Mouse (Mus musculus) limb, embryonic 12.5 days (tissue): ENCODE data around the gene Exosc7. TPM values are rescaled to one million over a fixed set of nuclear protein-coding genes. Genes with fewer than 3 reads are reported as not detected.

Experiments
- ATAC-seq: fragments of 200-750 bp; cut with Nextera tagmentation; 2 replicates; pipeline ENCODE4 v1.8.0; 2017; ENCODE audit warnings: low read depth, moderate TSS enrichment; ENCODE audit not compliant: insufficient number of reproducible peaks, insufficient read depth, low FRiP score, low TSS enrichment
- H3K27ac ChIP-seq: fragments of 300-500 bp; sonication (generic); 2 replicates; pipeline ENCODE4 v1.5.1; 2016; ENCODE audit warnings: mild to moderate bottlenecking, moderate library complexity
- H3K27me3 ChIP-seq: fragments of 300-500 bp; sonication (generic); 2 replicates; pipeline ENCODE4 v1.6.1; 2016; ENCODE audit warnings: mild to moderate bottlenecking, moderate library complexity
- H3K36me3 ChIP-seq: fragments of 300-500 bp; sonication (generic); 2 replicates; pipeline ENCODE4 v1.6.1; 2016; ENCODE audit warnings: mild to moderate bottlenecking, moderate library complexity
- H3K4me1 ChIP-seq: fragments of 300-500 bp; sonication (generic); replicated peaks from 2 replicates; pipeline ENCODE4 v1.6.1; 2016
- H3K4me2 ChIP-seq: fragments of 300-500 bp; sonication (generic); 2 replicates; pipeline ENCODE4 v1.6.1; 2016; ENCODE audit warnings: mild to moderate bottlenecking, moderate library complexity
- H3K4me3 ChIP-seq: fragments of 300-500 bp; sonication (generic); replicated peaks from 2 replicates; pipeline ENCODE4 v1.5.1; 2016; ENCODE audit warnings: mild to moderate bottlenecking
- H3K9ac ChIP-seq: fragments of 300-500 bp; sonication (generic); replicated peaks from 2 replicates; pipeline ENCODE4 v1.6.1; 2016; ENCODE audit warnings: mild to moderate bottlenecking, moderate library complexity
- H3K9me3 ChIP-seq: fragments of 300-500 bp; sonication (generic); 2 replicates; pipeline ENCODE4 v1.6.1; 2016; ENCODE audit warnings: mild to moderate bottlenecking, moderate library complexity
- WGBS: fragments of 180-500 bp; shearing (Covaris S2); methylation state at CpG from one replicate; pipeline ENCODE4 v1.1.7; 2016; 5-methylcytosine and 5-hydroxymethylcytosine counted together
- polyA plus RNA-seq: library from polyadenylated mRNA; unstranded; fragments of >200 nt; fragmentation: Nextera tagmentation; extraction: Ambion mirVana; gene quantifications from 2 replicates; pipeline ENCODE4 v1.2.1, GENCODE M21; 2016

The Exosc7 gene
- polyA plus RNA-seq, 1 experiment from 2014 or later, result 85.7 TPM

GRCm38 (mm10) chr9:123109188-123109587, 3.8 kb upstream of the Exosc7 start:
- H3K4me2 ChIP-seq, result no peak overlapping the region

GRCm38 (mm10) chr9:123111751-123112221, 1.2 kb upstream of the Exosc7 start:
- H3K9me3 ChIP-seq, result no peaks in the 10 kb centered on the region
- H3K27me3 ChIP-seq, result no peaks in the 10 kb centered on the region
- H3K4me2 ChIP-seq, result peak overlapping the region; percentile 81
- H3K4me3 ChIP-seq, result peak overlapping the region; percentile 91
- peak overlapping the region; percentile 94 for H3K9ac ChIP-seq
- no peak for ATAC-seq
- H3K4me1 ChIP-seq, result peaks cover 20% of the 10 kb centered on the region
- peaks cover 22% of the 10 kb centered on the region for H3K36me3 ChIP-seq
- H3K27ac ChIP-seq, result no peak overlapping the region
- WGBS, result 61% methylated on average over 8 of the region's 8 CpGs

More at GRCm38 (mm10) chr9:123109188-123109587, 3.8 kb upstream of the Exosc7 start:
- no peak for ATAC-seq
- peaks cover 20% of the 10 kb centered on the region for H3K4me1 ChIP-seq
- peaks cover 23% of the 10 kb centered on the region for H3K36me3 ChIP-seq
- no peak overlapping the region for H3K9ac ChIP-seq
- 88% methylated on average over 7 of the region's 7 CpGs for WGBS
- H3K27me3 ChIP-seq, result no peaks in the 10 kb centered on the region
- H3K27ac ChIP-seq, result no peak overlapping the region
- no peak overlapping the region for H3K4me3 ChIP-seq
- H3K9me3 ChIP-seq, result no peaks in the 10 kb centered on the region

GRCm38 (mm10) chr9:123113931-123114330, 916 bp downstream of the Exosc7 start:
- H3K27me3 ChIP-seq, result no peaks in the 10 kb centered on the region
- 77% methylated on average over 6 of the region's 6 CpGs for WGBS
- H3K36me3 ChIP-seq, result peaks cover 31% of the 10 kb centered on the region
- H3K4me2 ChIP-seq, result peak overlapping the region; percentile 81
- ATAC-seq, result no peak
- peak overlapping the region; percentile 94; the same call in 1 of the 2 replicates for H3K9ac ChIP-seq
- H3K4me3 ChIP-seq, result peak overlapping the region; percentile 91
- peaks cover 20% of the 10 kb centered on the region for H3K4me1 ChIP-seq
- no peak overlapping the region for H3K27ac ChIP-seq
- H3K9me3 ChIP-seq, result no peaks in the 10 kb centered on the region

GRCm38 (mm10) chr9:123115566-123115965, 2.6 kb downstream of the Exosc7 start:
- no peak for ATAC-seq
- peaks cover 14% of the 10 kb centered on the region for H3K4me1 ChIP-seq
- H3K27me3 ChIP-seq, result no peaks in the 10 kb centered on the region
- no peak overlapping the region for H3K4me3 ChIP-seq
- no peak overlapping the region for H3K9ac ChIP-seq
- H3K27ac ChIP-seq, result no peak overlapping the region
- WGBS, result 81% methylated on average over 1 of the region's 1 CpGs
- no peak overlapping the region for H3K4me2 ChIP-seq
- peaks cover 47% of the 10 kb centered on the region for H3K36me3 ChIP-seq
- no peaks in the 10 kb centered on the region for H3K9me3 ChIP-seq

GRCm38 (mm10) chr9:123123017-123123416, 10.0 kb downstream of the Exosc7 start:
- no peak overlapping the region for H3K9ac ChIP-seq
- H3K36me3 ChIP-seq, result peaks cover 88% of the 10 kb centered on the region
- no peaks in the 10 kb centered on the region for H3K9me3 ChIP-seq
- ATAC-seq, result no peak
- no peak overlapping the region for H3K27ac ChIP-seq
- no peaks in the 10 kb centered on the region for H3K27me3 ChIP-seq
- H3K4me3 ChIP-seq, result no peak overlapping the region
- H3K4me2 ChIP-seq, result no peak overlapping the region
- no peaks in the 10 kb centered on the region for H3K4me1 ChIP-seq
- 89% methylated on average over 3 of the region's 3 CpGs for WGBS

GRCm38 (mm10) chr9:123123571-123124412, 10.8 kb downstream of the Exosc7 start:
- Histone ChIP-seq H3K9me3 (no peaks in the 10 kb centered on the region), H3K27me3 (no peaks in the 10 kb centered on the region), H3K27ac (no peak overlapping the region), H3K4me3 (no peak overlapping the region), H3K9ac (no peak overlapping the region), H3K4me1 (no peaks in the 10 kb centered on the region), H3K4me2 (no peak overlapping the region), H3K36me3 (peaks cover 88% of the 10 kb centered on the region)
- WGBS, result 95% methylated on average over 6 of the region's 6 CpGs
- no peak for ATAC-seq

- Histone ChIP-seq H3K4me1 (no peaks in the 10 kb centered on the region), H3K36me3 (peaks cover 88% of the 10 kb centered on the region), H3K9me3 (no peaks in the 10 kb centered on the region), H3K9ac (no peak overlapping the region), H3K4me3 (no peak overlapping the region), H3K4me2 (no peak overlapping the region), H3K27me3 (no peaks in the 10 kb centered on the region), H3K27ac (no peak overlapping the region)
- no peak for ATAC-seq
- 97% methylated on average over 2 of the region's 2 CpGs for WGBS
Observed at GRCm38 (mm10) chr9:123124413-123124981, 11.5 kb downstream of the Exosc7 start.

- ATAC-seq, result no peak
Observed at GRCm38 (mm10) chr9:123127663-123128062, 14.6 kb downstream of the Exosc7 start.

GRCm38 (mm10) chr9:123132994-123133393, 20.0 kb downstream of the Exosc7 start:
- H3K4me3 ChIP-seq, result no peak overlapping the region
- 88% methylated on average over 3 of the region's 3 CpGs for WGBS
- ATAC-seq, result no peak
- no peak overlapping the region for H3K9ac ChIP-seq
- H3K36me3 ChIP-seq, result peaks cover 100% of the 10 kb centered on the region
- peaks cover 4% of the 10 kb centered on the region; the same call in 1 of the 2 replicates for H3K4me1 ChIP-seq
- no peaks in the 10 kb centered on the region for H3K27me3 ChIP-seq
- H3K4me2 ChIP-seq, result no peak overlapping the region
- no peaks in the 10 kb centered on the region for H3K9me3 ChIP-seq
- no peak overlapping the region for H3K27ac ChIP-seq

More at GRCm38 (mm10) chr9:123127663-123128062, 14.6 kb downstream of the Exosc7 start:
- peaks cover 89% of the 10 kb centered on the region for H3K36me3 ChIP-seq
- no peak overlapping the region for H3K4me2 ChIP-seq
- no peak overlapping the region for H3K27ac ChIP-seq
- WGBS, result 94% methylated on average over 6 of the region's 6 CpGs
- H3K27me3 ChIP-seq, result no peaks in the 10 kb centered on the region
- no peaks in the 10 kb centered on the region for H3K4me1 ChIP-seq
- no peak overlapping the region for H3K4me3 ChIP-seq
- H3K9me3 ChIP-seq, result no peaks in the 10 kb centered on the region
- no peak overlapping the region for H3K9ac ChIP-seq

GRCm38 (mm10) chr9:123136953-123137682, 24.1 kb downstream of the Exosc7 start:
- Histone ChIP-seq H3K4me2 (no peak overlapping the region), H3K4me1 (peaks cover 4% of the 10 kb centered on the region; the same call in 1 of the 2 replicates), H3K36me3 (peaks cover 100% of the 10 kb centered on the region), H3K4me3 (no peak overlapping the region), H3K9me3 (0 out of 2 replicates have a peak, but pooled peaks cover 4% of the 10 kb centered on the region), H3K27ac (peak overlapping the region; percentile 23; the same call in 1 of the 2 replicates), H3K27me3 (no peaks in the 10 kb centered on the region), H3K9ac (no peak overlapping the region)
- 81% methylated on average over 7 of the region's 7 CpGs for WGBS
- no peak for ATAC-seq
